Mouse (Mus musculus) cerebellum, postnatal 10 days (tissue): Measurements from ENCODE around the gene Cfap65.
A peak's percentile ranks its signal among the peaks of the same experiment; 100 is the strongest.

Experiments used
- DNase-seq, 2 experiments: peaks; one replicate each; pipeline ENCODE4 v3.0.0; 2021; ENCODE audit warnings: mixed read lengths in 2 of 2

Cfap65 gene

DNA sequence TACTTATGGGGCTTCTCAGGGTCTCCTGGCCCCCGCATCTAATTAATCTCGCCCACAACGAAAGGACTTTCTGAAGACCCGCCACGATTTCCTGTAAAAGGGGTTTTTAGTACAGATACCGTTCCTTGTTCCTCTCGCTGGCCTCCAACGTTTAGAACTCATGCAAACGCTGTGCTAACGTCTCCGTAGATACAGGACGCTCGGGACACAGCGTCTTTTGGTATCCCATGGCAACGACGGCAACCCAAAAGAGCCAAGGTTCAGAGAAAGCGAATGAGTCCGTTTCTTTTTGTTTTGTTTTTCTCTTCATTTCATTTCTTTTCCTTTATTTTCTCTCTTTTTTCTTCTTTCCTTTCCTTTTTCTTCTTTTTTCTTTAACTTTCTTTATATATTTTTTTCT, at the start of gene Cfap65:
Gene Cfap65 (minus strand): TSS at position 198 of the 400 bp plus-strand sequence.
- peak; percentile 81 to 83 for DNase-seq

- DNase-seq, result no peak
These were observed 41.6 kb upstream of the Cfap65 start for GRCm38 (mm10) chr1:74977001-74977400.

- DNase-seq, result no peak
These were observed 40.5 kb upstream of the Cfap65 start for GRCm38 (mm10) chr1:74975936-74976335.

DNA sequence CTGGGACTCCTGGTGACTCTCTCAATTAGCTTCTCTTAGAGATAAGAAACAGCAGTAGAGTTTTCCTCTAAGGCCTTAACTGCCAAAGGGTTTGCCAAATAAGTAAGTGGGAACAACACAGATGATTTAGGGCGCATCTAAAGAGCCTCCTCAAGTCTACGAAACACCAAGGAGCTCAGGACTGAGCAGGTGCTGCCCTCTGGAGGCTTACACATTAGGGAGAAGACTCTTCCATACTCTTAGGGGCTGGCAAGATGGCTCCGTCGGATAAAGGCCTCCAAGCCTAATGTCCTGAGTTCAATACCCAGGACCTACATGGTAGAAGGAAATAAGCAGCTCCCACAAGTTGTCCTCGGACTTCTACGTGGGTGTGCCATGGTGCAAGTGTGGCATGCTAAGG, 38.2 kb upstream of the Cfap65 start:
- DNase-seq, result no peak

GRCm38 (mm10) chr1:74971353-74972050, 36.1 kb upstream of the Cfap65 start:
- DNase-seq, result no peak

DNA sequence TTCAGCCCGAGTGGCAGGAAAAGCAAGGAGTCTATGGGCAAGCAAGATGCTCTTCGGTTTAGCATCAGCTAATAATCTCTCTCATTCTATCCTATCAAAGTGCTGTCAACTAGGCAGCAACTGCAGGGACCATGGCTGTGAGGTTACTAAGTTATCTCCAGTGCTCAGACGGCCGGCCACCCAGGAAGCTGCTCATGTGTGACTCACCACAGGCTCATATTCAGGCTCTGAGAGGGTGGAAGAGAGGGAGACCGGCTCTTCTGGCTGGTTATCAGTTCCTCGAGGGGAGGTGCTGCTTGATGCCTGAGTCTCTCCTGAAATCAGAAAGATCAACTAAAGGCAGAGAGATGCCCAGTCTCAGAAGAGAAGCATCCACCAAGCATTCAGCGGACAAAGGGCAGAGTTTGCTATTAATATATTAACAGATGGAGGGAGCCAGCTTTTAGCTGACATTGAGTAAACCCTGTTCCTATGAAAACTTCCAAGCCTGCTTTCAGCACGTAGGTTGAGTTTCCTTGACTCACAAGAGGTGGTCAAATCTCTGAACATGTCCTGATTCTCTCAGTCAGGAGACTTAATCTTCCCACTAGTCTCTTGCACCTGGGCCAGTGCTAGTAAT, 32.7 kb upstream of the Cfap65 start:
- DNase-seq, result no peak

- peak; percentile 88 to 90 for DNase-seq
These were observed 29.3 kb upstream of the Cfap65 start for GRCm38 (mm10) chr1:74964494-74965215.

DNA sequence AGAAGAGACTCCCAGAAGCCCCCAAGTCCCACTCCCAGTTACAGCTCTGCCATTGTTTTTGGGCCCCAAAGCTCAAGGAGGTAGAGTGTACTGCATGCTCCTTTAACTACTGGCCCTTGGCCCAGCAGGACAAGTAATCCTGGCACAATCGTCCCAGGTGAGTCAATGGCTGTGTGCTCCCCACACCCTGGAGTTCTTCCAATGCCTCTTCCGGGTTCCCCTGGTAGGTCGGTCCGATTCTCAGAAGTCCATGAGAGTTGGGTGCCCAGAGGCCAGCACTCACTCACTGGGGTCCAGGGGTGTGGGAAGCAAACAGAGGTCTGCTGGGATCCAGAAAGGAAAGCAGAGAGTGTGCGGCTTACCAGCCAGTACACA, 27.4 kb upstream of the Cfap65 start:
- no peak for DNase-seq

DNA sequence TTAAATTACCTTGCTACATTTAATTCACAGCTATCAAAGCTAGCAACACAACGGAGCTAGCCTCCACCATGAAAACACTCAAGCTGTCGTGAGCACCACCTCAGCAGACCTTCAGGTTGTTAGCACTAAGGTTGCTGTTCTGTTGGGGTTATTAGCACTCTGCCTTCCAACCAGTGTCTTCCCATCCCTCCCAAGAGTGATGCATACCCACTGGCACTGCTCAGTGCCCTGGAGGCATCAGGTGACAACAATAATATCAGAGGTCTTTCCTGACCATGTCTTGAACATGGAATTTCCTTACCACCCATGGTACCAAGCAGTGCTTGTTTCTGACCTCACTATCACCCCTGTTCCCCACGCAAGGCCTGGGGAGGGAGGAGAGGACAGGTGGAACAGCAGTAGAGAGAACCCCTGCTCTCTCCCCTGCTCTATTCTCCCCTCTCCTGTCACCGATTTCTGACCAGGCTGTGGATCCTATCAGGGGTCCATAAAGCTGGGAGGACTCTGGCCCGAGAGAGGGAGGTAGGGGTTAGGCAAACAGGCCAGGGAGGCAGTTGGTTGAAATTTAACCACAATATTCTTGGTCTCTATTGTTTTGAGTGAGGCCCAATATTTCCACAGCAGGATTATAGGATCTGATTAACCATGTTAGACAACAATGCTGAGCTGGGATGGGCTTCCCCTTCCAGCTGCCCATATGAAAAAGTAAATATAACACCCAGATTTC, 26.9 kb upstream of the Cfap65 start:
- DNase-seq, result no peak

DNA sequence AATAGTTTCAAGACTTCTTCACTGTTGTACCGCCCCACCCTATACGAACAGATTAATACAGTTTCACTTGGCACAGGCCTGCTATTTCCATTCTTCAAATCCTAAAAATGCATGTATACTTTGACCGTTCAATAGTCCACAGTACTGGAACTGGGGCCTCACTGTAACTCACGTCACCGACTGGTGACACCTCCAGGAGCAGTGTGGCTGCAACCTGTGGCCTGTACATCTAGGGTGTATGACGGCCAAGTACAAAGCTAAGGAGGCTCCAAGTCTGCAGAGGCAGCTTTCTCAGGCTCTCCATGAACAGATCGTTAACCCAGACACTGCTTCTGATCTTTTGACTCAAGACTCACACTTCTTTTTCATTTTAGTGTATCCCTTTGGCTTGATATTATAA, 26.3 kb upstream of the Cfap65 start:
- no peak for DNase-seq

GRCm38 (mm10) chr1:74960059-74960458, 24.7 kb upstream of the Cfap65 start:
- no peak for DNase-seq

DNA sequence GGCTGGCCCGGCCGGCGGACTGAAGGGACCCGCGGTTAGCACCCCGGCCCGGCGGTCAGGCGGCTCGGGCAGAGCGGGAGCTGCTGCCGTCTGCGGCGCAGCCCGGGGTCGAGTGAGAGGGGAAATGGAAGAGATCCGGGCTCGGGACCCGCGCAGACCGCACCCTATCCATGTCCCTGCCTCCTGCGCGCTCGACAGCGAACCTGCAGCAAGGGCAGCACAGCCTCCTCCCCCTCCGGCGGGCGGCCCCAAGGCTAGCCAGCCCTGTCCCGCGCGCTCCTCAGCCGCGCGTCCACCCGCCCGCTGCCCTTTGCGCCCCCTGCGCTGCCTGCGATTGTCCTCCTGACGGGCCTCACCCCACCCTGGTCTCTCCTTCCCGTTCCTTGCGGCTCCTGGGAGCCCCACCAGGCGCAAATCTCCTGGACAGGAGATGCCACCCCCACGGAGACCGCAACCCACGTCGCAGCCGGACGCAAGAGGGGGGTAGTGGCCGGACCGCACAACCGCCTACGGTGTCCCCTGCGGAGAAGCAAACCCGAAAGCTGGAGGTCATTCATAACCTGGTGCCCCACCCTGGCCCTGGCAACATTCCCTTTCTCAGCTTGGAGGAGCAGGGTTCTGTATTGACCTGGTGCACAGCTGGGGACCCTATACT, 16.3 kb upstream of the Cfap65 start, which contains the start of gene Ihh:
Gene Ihh (minus strand): TSS at position 117 of the 655 bp plus-strand sequence.
- DNase-seq, result peak; percentile 14 to 27

DNA sequence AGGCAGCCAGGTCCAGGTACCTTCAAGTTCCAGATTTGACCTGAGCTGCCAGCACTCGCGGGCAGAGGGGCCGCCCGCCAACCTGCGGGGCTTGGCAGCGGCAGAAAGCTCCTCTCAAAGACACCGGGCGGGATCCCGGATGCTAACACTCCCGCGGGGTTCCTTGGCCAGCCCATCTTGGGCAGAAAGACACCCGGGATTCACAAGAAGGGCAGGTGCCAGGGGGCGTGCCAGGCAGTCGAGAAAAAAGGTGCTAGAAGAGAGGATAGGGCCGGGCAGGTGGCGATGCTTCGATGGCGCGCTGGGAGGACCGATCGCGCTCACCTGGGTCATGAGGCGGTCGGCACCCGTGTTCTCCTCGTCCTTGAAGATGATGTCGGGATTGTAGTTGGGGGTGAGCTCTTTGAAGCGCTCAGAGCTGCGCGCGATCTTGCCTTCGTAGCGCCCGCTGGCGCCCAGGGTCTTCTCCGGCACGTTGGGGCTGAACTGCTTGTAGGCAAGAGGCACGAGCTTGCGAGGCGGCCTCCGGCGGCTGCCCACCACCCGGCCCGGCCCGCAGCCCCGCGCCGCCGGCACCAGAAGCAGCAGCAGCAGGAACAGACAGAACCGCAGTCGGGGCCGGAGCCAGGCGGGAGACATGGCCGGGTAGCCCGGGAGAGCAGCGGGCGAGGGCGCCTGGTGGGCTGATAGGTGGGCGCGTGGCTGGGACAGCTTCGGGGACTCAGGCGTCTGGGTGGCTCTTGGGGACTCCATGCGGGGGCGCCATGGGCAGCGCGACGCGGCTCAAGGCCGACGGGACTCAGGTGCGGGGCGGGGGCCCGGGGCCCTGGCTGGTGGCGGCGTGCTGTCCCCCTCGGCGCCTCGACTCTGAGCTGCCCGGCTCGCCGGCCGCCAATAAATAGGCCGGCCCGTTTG, 15.4 kb upstream of the Cfap65 start:
- peak; percentile 34 to 42 for DNase-seq

DNA sequence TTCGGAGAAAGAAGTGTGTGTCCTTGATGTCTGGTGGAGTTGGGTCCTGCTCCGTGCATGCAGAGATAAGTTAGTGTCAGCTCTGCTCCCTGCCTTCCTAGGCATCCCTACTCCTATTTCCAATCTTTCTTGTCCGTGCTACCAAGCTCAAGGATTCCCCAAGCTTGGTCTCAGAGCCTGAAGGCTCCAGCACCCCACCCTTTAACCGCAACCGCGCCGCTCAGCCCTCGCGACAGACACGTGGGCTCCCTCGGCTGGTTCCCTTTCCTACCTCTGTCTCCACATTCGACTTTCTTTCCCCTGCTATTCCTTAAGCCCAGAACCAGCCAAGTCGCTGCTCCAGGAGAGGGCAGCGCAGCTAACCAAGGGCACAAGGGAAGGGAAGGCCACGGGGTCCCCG, 14.7 kb upstream of the Cfap65 start:
- DNase-seq, result no peak

DNA sequence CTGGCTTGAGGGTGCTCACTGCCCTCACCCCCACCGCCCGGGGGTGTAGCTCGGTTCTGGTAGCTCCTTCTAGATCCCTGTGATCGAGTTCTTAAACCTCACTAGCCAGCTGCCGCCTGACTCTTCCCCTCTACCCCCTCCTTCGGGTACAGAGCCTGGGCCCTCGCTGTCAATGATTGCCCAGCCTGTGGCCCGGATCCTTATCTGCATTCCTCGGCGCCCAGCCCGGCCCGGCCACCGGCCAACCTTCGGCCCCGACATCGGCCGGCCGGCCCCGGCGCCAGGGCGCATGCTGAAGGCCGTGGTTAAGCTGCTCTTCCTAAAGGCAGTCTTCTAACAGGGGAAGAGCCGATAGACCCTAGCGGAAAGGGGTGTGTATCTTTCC, 14.3 kb upstream of the Cfap65 start:
- DNase-seq, result peak; percentile 39 to 51

GRCm38 (mm10) chr1:74948784-74949665, 13.6 kb upstream of the Cfap65 start:
- peak; percentile 90 to 92 for DNase-seq

DNA sequence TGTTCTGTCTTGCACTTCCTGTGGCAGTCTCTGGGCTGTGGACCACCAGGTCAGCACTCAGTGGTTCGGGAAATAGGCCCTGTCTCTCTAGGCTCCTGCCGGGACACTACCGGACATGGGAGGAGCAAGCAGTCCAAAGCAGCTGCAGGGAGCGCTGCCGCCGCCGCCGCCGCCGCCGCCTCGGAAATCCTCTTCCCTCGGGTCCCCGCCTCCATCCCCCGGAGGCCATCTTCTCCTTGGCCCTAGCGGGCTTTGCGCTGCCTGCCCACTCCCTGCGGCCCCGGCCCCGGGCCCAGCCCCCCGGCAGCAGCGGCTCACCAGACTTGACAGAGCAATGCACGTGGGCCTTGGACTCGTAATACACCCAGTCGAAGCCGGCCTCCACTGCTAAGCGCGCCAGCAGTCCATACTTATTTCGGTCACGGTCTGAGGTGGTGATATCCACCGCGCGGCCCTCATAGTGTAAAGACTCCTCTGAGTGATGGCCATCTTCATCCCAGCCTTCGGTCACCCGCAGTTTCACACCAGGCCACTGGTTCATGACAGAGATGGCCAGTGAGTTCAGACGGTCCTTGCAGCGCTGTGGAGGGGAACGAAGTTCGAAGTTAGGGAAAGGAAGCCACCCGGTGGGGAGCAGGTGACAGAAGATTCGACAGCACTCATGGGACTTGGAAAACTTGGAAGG, 12.7 kb upstream of the Cfap65 start:
- DNase-seq, result peak; percentile 30 to 37

- no peak for DNase-seq
These were observed 6.4 kb upstream of the Cfap65 start for GRCm38 (mm10) chr1:74941651-74942360.

- no peak for DNase-seq
These were observed 4.4 kb upstream of the Cfap65 start for GRCm38 (mm10) chr1:74939762-74940161.
